Mouse (Mus musculus) liver, adult 2 months (tissue): Measurements from ENCODE around the gene S100a6.

ENCODE experiments used
- CTCF ChIP-seq: fragments of 200-500 bp; IDR thresholded peaks from 2 replicates; pipeline ENCODE4 v1.5.1; 2011; ENCODE audit warnings: low read depth, low read length, control low read depth
- POLR2A ChIP-seq: fragments of 200-500 bp; IDR thresholded peaks from 2 replicates; pipeline ENCODE4 v1.6.1; 2011; ENCODE audit warnings: low read length, control low read depth; ENCODE audit not compliant: insufficient read depth; ENCODE audit errors: extremely low read depth

- TF ChIP-seq CTCF (no peak), POLR2A (no peak)
Measured at GRCm38 (mm10) chr3:90627366-90627765, 14.7 kb downstream of the S100a6 start.
